Mouse (Mus musculus) thymus, adult 2 months (tissue): ENCODE measurements at regions not wholly inside any gene's neighbourhood (a gene's known extent, or its start where the extent isn't known, plus 50 kb on each side); places are given as distances from the start of the nearest gene placed in this dataset.
"Not testable (repeated sequence)": the region's sequence is repeated elsewhere in the genome, so short reads cannot be mapped to it uniquely, and the experiment has no call there.

Experiments
- DNase-seq: peaks from one replicate; pipeline ENCODE4 v3.0.0; 2021
- H3K27ac ChIP-seq: fragments of 200-500 bp; 2 replicates; pipeline ENCODE4 v1.5.1; 2012; ENCODE audit warnings: low read length, control low read depth; ENCODE audit not compliant: control insufficient read depth, insufficient read depth
- H3K27me3 ChIP-seq: fragments of 200-500 bp; 2 replicates; pipeline ENCODE4 v1.6.1; 2012; ENCODE audit warnings: mild to moderate bottlenecking, low read length, moderate library complexity, mixed read lengths; ENCODE audit not compliant: control insufficient read depth, insufficient read depth
- H3K36me3 ChIP-seq: fragments of 200-500 bp; 2 replicates; pipeline ENCODE4 v1.6.1; 2012; ENCODE audit warnings: mild to moderate bottlenecking, low read length, moderate library complexity; ENCODE audit not compliant: control insufficient read depth, insufficient read depth
- H3K4me1 ChIP-seq: fragments of 200-500 bp; replicated peaks from 2 replicates; pipeline ENCODE4 v1.6.1; 2012; ENCODE audit warnings: low read length; ENCODE audit not compliant: control insufficient read depth, insufficient read depth
- H3K4me3 ChIP-seq: fragments of 200-500 bp; 2 replicates; pipeline ENCODE4 v1.5.1; 2012; ENCODE audit warnings: mild to moderate bottlenecking, low read length, control low read depth, moderate library complexity; ENCODE audit not compliant: control insufficient read depth, insufficient read depth
- CTCF ChIP-seq: fragments of 200-500 bp; IDR thresholded peaks from 2 replicates; pipeline ENCODE4 v1.5.1; 2012; ENCODE audit warnings: mild to moderate bottlenecking, control low read depth, low read length, moderate library complexity, borderline replicate concordance; ENCODE audit not compliant: control insufficient read depth, poor library complexity, insufficient read depth; ENCODE audit errors: extremely low read depth
- POLR2A ChIP-seq: fragments of 200-500 bp; IDR thresholded peaks from 2 replicates; pipeline ENCODE4 v1.6.1; 2012; ENCODE audit warnings: mild to moderate bottlenecking, low read length, control low read depth, moderate library complexity; ENCODE audit not compliant: control insufficient read depth, poor library complexity, insufficient read depth; ENCODE audit errors: extremely low read depth
- WGBS: fragments of 180-500 bp; shearing (Covaris S2); methylation state at CpG from one replicate; pipeline ENCODE4 v1.1.7; 2018; 5-methylcytosine and 5-hydroxymethylcytosine counted together

GRCm38 (mm10) chr10:23733679-23734078, 53.4 kb downstream of the Rps12 start:
- no peaks in the 10 kb centered on the region for H3K36me3 ChIP-seq
- H3K27me3 ChIP-seq: no peaks in the 10 kb centered on the region
- no peak for DNase-seq
- TF ChIP-seq POLR2A (no peak), CTCF (no peak)
- WGBS: 81% methylated on average over 2 of the region's 2 CpGs
- H3K4me3 ChIP-seq: no peak overlapping the region
- H3K27ac ChIP-seq: no peak overlapping the region
- no peaks in the 10 kb centered on the region for H3K4me1 ChIP-seq

DNA sequence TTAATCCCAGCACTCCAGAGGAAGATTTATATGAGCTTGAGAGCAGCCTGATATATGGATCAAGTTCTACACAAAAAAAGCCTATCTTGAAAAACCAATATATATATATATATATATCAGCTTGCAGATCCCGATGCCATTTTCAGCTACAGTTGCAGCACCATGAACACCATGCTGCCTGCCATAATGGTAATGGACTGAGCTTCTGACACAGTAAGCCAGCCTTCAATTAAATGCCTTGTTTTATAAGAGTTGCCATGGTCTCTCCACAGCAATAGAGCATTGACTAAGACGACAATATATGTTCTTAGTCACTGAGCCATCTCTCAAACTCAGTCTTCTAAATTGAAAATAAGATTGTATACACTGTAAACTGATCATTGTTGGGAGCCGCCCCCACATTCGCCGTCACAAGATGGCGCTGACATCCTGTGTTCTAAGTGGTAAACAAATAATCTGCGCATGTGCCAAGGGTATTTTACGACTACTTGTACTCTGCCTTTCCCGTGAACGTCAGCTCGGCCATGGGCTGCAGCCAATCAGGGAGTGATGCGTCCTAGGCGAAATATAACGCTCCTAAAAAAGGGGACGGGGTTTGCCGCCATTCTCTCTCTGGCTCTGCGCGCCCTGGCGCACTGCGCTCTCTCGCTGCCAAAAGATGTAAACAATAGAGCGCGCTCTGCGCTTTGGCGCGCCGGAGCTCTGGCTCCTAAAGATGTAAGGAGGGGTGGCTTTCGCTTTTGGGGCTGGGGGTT, 60.9 kb downstream of the Rps12 start:
- not testable (repeated sequence) for H3K4me3 ChIP-seq, DNase-seq, H3K27ac ChIP-seq, H3K36me3 ChIP-seq, H3K27me3 ChIP-seq, H3K4me1 ChIP-seq
- 82% methylated on average over 28 of the region's 28 CpGs for WGBS

DNA sequence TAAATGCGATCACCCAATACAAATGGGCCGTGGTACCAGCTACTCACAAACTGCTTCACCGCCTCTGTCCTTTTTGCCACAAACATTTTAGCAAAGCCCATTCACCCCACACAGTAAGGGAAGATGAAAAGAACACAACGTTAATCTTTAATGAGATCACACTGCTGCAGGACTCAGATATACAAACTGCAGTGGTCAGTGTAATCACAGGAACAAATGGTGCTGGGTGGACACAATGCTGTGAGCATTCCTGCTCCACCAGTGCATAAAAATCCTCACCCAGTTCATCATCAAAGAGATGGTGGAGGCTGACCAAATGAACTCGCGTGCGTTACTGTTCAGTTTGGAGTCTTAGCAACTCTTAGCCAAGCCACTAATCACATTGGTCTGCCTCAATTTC, 69.0 kb downstream of the Rps12 start:
- Histone ChIP-seq H3K27me3 (no peaks in the 10 kb centered on the region), H3K36me3 (no peaks in the 10 kb centered on the region), H3K4me3 (no peak overlapping the region), H3K27ac (no peak overlapping the region), H3K4me1 (no peaks in the 10 kb centered on the region)
- no peak for DNase-seq
- 92% methylated on average over 7 of the region's 7 CpGs for WGBS
- TF ChIP-seq CTCF (no peak), POLR2A (no peak)

DNA sequence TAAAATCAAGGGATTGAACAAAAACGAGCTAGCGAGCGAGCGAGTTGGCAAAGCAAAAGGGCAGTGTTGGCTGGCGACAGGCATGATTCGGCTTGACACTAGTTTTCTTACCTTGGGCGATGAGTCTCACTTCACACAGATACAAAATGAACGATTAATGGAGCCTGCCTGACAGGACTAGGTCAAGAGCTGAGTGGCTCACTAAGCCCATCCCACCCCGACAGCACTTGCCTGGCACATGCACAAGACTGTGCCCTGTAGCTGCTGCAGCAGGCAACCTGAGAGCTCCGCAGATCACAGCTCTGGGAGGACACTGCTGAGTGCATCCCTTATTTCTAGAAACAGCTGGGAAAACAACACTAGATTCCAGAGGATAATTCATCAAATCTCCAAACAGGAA, 71.6 kb downstream of the Rps12 start:
- no peaks in the 10 kb centered on the region for H3K4me1 ChIP-seq
- WGBS: 97% methylated on average over 10 of the region's 10 CpGs
- TF ChIP-seq POLR2A: no peak
- TF ChIP-seq CTCF: no peak
- DNase-seq: no peak
- H3K4me3 ChIP-seq: no peak overlapping the region
- H3K36me3 ChIP-seq: no peaks in the 10 kb centered on the region
- H3K27me3 ChIP-seq: no peaks in the 10 kb centered on the region
- H3K27ac ChIP-seq: no peak overlapping the region

GRCm38 (mm10) chr10:23715101-23715500, 72.0 kb downstream of the Rps12 start:
- H3K27ac ChIP-seq: no peak overlapping the region
- TF ChIP-seq POLR2A (no peak), CTCF (no peak)
- no peak for DNase-seq
- H3K4me1 ChIP-seq: no peaks in the 10 kb centered on the region
- WGBS: 96% methylated on average over 7 of the region's 7 CpGs
- no peaks in the 10 kb centered on the region for H3K36me3 ChIP-seq
- no peaks in the 10 kb centered on the region for H3K27me3 ChIP-seq
- H3K4me3 ChIP-seq: no peak overlapping the region

DNA sequence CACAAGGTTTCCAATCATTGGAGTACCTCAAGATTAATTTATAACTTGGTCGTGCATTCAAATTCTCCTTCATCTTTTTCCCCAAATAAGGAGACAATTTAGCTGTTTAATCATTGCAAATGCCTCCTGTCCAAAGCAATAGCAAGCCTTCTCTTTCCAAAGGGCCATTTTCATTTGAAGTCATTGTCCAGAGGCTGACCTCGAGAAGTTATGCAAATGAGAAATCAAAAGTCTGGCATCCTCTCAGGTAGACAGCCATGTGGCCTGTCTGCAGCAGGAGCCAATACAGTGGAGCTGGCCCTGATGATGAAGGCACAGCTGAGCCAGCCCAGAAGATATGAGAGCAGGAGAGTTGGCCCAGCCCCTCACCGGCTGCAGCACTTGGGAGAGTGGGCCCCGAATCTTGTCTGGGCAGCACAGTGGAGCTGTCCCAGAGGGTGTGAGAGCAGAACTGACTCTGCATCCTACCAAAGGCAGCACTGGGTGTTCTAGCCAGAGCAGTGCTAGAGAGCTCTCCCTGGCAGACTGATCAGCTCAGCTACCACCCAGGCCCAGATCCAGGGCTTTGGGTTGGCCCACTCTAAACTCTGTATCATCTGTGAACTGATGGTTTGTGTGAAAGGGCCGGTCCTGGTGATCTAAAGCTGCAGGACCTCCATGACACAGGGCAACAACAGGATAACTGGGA, 74.2 kb downstream of the Rps12 start:
- Histone ChIP-seq H3K4me3 (no peak overlapping the region), H3K27ac (no peak overlapping the region), H3K36me3 (no peaks in the 10 kb centered on the region), H3K4me1 (no peaks in the 10 kb centered on the region), H3K27me3 (no peaks in the 10 kb centered on the region)
- 89% methylated on average over 5 of the region's 5 CpGs for WGBS
- no peak for DNase-seq
- TF ChIP-seq POLR2A: no peak
- TF ChIP-seq CTCF: no peak

DNA sequence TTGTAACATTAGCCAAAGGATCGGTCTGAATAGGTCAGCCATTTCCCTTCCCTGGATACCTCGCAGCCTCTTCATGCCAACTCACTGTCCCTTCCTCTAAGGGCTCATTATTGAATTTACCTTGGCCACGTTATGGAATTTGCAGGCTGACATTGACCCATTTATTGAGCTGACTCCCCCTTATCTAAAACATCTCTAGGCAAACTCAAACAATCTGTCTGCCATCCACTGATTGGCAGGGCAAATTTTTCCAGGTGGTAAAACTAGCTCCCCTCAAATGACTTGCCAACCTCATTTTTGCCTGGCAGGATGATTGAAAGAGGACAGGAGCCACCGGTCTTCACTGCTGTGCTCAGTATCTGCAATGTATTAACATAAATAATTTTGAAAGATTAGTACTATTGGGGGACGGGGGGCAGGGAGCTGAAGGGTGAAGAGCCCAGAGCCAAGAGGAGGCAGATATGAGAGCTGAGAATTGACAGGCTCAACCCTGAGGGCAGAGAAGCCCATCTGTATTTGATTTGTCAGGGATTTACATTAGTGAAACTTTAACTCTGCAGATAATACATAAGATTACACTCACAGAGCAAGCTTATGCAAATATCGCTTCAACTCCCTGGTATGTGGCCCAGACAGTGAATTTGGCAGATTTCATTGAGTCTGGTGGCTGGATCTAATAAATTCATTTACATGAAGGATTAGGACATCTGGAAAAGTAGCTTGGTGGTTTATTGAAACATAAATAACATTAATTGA, 75.5 kb downstream of the Rps12 start:
- TF ChIP-seq POLR2A: no peak
- 89% methylated on average over 6 of the region's 6 CpGs for WGBS
- no peak overlapping the region for H3K27ac ChIP-seq
- no peak for DNase-seq
- H3K27me3 ChIP-seq: no peaks in the 10 kb centered on the region
- no peaks in the 10 kb centered on the region for H3K4me1 ChIP-seq
- H3K4me3 ChIP-seq: no peak overlapping the region
- no peaks in the 10 kb centered on the region for H3K36me3 ChIP-seq
